Mouse (Mus musculus): Measurements from ENCODE around the gene Prl7a2. TPM values are rescaled to one million over a fixed set of nuclear protein-coding genes. Genes with fewer than 3 reads are reported as not detected.
A peak's percentile ranks its signal among the peaks of the same experiment; 100 is the strongest.

Gene Prl7a2
- not detected in 2 replicates for polyA plus RNA-seq (2012; ENCODE audit: insufficient read depth, insufficient read length, missing spikeins)

GRCm38 (mm10) chr13:27667936-27668335 is at the start of gene Prl7a2:
Prl7a2 (minus strand) TSS chr13:27668036.
- H3K4me3 ChIP-seq (ENCODE audit: insufficient read depth, low read depth, low read length): no peak within 1 kb of the TSS
- H3K27ac ChIP-seq (replicated peaks; ENCODE audit: low read depth, low read length): no peak within 1 kb of the TSS
- no peaks in the 10 kb centered on the region for H3K4me1 ChIP-seq (ENCODE audit: control insufficient read depth, insufficient read depth, insufficient read length, low read length)

DNA sequence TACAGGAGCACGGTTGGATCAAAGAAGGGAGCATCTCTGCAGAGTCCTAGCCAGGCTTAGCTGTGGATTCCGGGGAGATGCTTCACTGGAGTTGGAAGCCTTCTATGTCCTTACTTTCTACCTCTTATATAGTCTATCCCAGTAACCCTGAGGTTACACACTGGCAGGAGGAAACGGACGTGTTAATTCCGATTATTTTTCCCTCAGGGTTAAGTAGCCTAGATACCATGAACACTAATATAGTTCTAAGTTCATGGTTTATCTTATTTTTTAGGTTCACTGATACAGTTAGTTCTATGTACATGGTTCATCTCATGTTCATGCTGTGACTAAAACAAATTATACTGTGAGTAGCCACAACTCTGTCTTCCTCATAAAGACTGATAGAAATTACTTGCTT is 48.8 kb upstream of the Prl7a2 start, which contains the start of gene Prl7d1:
Gene Prl7d1 (minus strand): TSS at position 101 of the 400 bp plus-strand sequence.
- H3K4me1 ChIP-seq (ENCODE audit: control insufficient read depth, insufficient read depth, insufficient read length, low read length): no peaks in the 10 kb centered on the region
- H3K27ac ChIP-seq (replicated peaks; ENCODE audit: low read depth, low read length): no peak within 1 kb of the TSS
- H3K4me3 ChIP-seq (ENCODE audit: insufficient read depth, low read depth, low read length): no peak within 1 kb of the TSS

GRCm38 (mm10) chr13:27706521-27706920 is 38.7 kb upstream of the Prl7a2 start:
- no peaks in the 10 kb centered on the region for H3K4me1 ChIP-seq (ENCODE audit: control insufficient read depth, insufficient read depth, insufficient read length, low read length)
- no peak overlapping the region for H3K4me3 ChIP-seq (ENCODE audit: insufficient read depth, low read depth, low read length)
- peak overlapping the region; percentile 84; the same call in 1 of the 2 replicates for H3K27ac ChIP-seq (replicated peaks; ENCODE audit: low read depth, low read length)

DNA sequence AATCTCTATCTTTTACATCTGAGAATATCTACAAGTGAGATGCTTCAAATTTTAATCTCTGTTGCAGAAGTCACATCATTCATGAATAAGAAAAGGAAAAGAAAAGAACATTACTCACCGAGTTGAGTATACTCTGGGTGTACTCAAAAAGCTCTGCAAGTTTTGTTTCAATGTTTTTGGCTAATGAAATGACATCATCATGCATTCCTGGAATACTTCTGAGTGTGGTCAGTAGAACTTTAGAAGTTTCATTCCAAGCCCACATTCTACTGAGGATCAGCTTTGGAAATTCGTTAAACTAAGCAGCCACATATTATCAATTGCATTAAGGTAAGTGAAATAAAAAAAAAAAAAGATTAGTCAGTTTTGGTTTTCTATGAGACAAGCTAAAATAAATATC is 7.1 kb downstream of the Prl7a2 start:
- no peak overlapping the region for H3K27ac ChIP-seq (replicated peaks; ENCODE audit: low read depth, low read length)
- H3K4me1 ChIP-seq (ENCODE audit: control insufficient read depth, insufficient read depth, insufficient read length, low read length): no peaks in the 10 kb centered on the region
- H3K4me3 ChIP-seq (ENCODE audit: insufficient read depth, low read depth, low read length): no peak overlapping the region

- Histone ChIP-seq H3K27ac (replicated peaks; ENCODE audit: low read depth, low read length) (no peak within 1 kb of the TSS), H3K4me1 (ENCODE audit: control insufficient read depth, insufficient read depth, insufficient read length, low read length) (no peaks in the 10 kb centered on the region), H3K4me3 (ENCODE audit: insufficient read depth, low read depth, low read length) (no peak within 1 kb of the TSS)
Measured at GRCm38 (mm10) chr13:27642393-27642792, 25.4 kb downstream of the Prl7a2 start, which contains the start of gene Prl7a1. Prl7a1 (minus strand) TSS chr13:27642493.

GRCm38 (mm10) chr13:27610482-27610881 is 57.4 kb downstream of the Prl7a2 start, which contains the start of gene Prl7b1:
Prl7b1 (minus strand) TSS chr13:27610582.
- H3K4me1 ChIP-seq (ENCODE audit: control insufficient read depth, insufficient read depth, insufficient read length, low read length): no peaks in the 10 kb centered on the region
- H3K27ac ChIP-seq (replicated peaks; ENCODE audit: low read depth, low read length): no peak within 1 kb of the TSS
- no peak within 1 kb of the TSS for H3K4me3 ChIP-seq (ENCODE audit: insufficient read depth, low read depth, low read length)

Other genes with a start within 250 kb of the Prl7a2 start
- gene Prl8a6, start 229.3 kb downstream of the Prl7a2 start, polyA plus RNA-seq (2012; ENCODE audit: insufficient read depth, insufficient read length, missing spikeins): not detected in 2 replicates
- gene Prl8a8, start 154.8 kb downstream of the Prl7a2 start, polyA plus RNA-seq (2012; ENCODE audit: insufficient read depth, insufficient read length, missing spikeins): not detected in 2 replicates
- not detected in 2 replicates for gene Prl8a9, start 103.4 kb downstream of the Prl7a2 start, polyA plus RNA-seq (2012; ENCODE audit: insufficient read depth, insufficient read length, missing spikeins)
- gene Prl8a1, start 85.9 kb downstream of the Prl7a2 start, polyA plus RNA-seq (2012; ENCODE audit: insufficient read depth, insufficient read length, missing spikeins): not detected in 2 replicates
- gene Prl7b1, start 57.5 kb downstream of the Prl7a2 start, polyA plus RNA-seq (2012; ENCODE audit: insufficient read depth, insufficient read length, missing spikeins): not detected in 2 replicates
- gene Prl7a1, start 25.5 kb downstream of the Prl7a2 start, polyA plus RNA-seq (2012; ENCODE audit: insufficient read depth, insufficient read length, missing spikeins): not detected in 2 replicates
- gene Prl7d1, start 48.7 kb upstream of the Prl7a2 start, polyA plus RNA-seq (2012; ENCODE audit: insufficient read depth, insufficient read length, missing spikeins): not detected in 2 replicates
- not detected in 2 replicates for gene Prl7c1, start 112.8 kb upstream of the Prl7a2 start, polyA plus RNA-seq (2012; ENCODE audit: insufficient read depth, insufficient read length, missing spikeins)
- not detected in 2 replicates for gene Prl2a1, start 133.6 kb upstream of the Prl7a2 start, polyA plus RNA-seq (2012; ENCODE audit: insufficient read depth, insufficient read length, missing spikeins)
- not detected in 2 replicates for gene Prl2c1, start 181.3 kb upstream of the Prl7a2 start, polyA plus RNA-seq (2012; ENCODE audit: insufficient read depth, insufficient read length, missing spikeins)